Mouse (Mus musculus) lung, postnatal 25 days (tissue): ENCODE data around the gene Gm3448.
"Not testable (repeated sequence)": the region's sequence is repeated elsewhere in the genome, so short reads cannot be mapped to it uniquely, and the experiment has no call there.

Source experiments
- DNase-seq: peaks from one replicate; pipeline ENCODE4 v3.0.0; 2022; ENCODE audit warnings: low spot score

The Gm3448 gene

GRCm38 (mm10) chr17:15031414-15031813, 9.9 kb downstream of the Gm3448 start:
- not testable (repeated sequence) for DNase-seq

DNA sequence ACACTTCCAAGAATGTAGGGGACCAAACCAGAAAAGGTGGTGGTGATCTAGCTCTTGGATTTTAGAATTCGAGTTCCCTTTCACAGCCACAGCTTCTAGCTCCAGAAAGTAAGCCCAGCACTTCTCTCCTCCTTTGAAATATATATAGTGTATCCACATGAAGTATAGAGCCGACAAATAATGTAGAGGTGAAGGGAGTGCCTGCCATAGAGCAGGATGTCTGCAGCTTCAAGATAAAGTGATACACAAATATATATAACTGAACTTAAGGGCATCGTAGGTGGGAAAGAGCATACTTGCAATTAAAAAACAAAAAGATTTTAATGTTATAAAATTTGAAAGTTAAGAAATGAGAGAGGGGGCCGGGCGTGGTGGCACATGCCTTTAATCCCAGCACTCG, 15.8 kb downstream of the Gm3448 start:
- DNase-seq: not testable (repeated sequence)

DNA sequence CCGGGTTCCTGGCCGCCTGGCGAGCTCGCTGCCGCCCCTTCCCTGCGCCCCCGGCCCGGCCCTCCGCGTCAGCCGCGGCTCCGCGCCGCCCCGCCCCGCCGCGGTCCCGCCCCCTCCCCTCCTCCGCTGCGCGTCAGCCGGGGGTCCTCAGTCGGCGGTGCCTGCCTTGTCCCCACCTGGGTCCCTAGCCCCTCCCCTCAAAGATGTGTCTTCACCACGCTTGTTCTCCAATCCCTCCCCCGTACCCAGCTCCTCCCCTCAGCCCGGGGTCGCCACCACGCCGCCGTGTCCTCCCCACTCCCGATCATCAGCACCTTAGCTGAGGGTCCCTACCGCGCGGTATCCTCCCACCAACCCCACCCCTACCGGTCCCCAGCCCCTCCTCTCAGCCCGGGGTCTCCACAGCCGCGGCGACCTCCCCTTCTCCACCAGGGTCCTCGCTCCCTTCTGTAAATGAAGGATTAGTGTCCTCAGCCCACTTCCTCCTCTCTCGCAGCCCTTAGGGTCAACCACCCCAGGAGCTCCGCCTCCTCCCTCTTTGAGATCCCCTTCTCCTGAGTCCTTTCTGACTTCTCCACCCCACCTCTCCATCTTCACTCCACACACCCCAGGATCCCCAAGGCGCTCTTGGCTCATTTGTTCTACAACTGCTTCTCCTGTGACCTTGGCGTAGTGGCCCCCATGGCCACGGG, 16.7 kb downstream of the Gm3448 start:
- not testable (repeated sequence) for DNase-seq

GRCm38 (mm10) chr17:15023878-15024492, 17.4 kb downstream of the Gm3448 start:
- DNase-seq: not testable (repeated sequence)

DNA sequence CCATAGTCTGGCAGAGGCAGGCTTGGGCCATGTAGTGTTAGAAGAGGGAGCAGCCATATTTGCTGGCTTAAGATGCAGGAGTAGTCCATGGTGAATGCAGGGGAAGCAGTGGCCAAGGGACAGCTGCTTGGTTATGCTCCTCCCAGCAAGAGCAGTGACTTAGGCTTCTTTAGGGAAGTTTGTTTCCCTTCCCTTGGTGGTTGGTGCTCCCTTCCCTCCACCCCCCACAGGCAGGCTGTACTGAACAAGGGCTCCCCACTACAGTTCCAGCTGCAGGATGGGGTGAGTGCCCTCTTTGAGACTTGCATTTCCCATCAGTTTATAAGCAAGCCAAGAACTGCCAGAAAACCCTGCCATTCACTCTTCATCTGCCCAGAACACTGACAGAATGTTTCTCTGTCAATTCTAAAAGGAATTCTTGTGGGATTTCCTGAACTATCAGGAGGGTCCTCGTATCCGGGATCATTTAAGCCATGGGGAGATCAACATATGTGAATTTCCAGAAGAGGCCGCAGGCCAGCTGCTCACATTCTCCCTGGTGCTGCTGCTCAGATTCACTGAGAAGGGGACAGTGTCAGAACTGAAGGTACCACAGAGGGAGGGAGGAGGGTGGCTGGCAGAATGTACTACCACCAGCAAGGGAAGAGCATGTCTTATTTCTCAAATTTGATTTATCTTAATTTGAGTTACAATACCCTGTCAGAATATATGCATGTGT, 19.7 kb downstream of the Gm3448 start:
- DNase-seq: peak; percentile 18

DNA sequence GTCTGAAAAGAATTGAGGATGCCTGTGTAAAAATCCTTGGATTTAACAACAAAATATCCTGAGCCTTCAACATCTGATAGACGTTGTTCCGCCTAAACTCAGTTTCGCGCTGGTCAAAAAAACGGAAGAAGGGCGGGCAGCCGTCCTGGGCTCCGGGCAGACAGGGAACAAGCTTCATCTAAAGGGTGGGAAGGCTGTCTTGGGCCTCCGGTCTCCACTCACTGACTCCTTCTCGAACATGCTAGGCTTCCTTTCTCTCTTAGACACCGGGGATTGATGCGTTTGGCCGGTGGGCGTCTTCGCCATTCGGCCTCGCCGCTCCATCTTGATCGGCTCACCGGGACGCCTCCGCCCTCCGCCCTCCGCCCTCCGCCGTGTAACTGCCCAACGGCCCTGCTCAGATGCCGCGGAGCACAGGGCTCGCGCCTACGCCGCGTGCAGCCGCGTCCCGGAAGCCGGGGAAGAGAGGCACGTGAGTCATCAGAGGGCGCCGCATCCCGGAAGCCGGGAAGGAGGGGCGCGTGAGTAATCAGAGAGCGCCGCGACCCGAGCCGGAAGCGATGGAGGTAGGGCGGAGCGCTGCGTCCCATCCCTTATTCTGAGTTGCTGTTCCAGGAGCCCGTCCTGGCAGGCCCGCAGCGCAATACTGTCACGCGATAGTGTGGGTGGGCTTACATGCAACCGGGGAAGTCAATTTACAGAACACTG, 31.5 kb downstream of the Gm3448 start, which contains the start of gene Gm3435:
Gm3435 (plus strand) TSS at position 471 of the 708 bp plus-strand sequence.
- DNase-seq: not testable (repeated sequence)

GRCm38 (mm10) chr17:15009088-15009487, 32.2 kb downstream of the Gm3448 start:
- DNase-seq: not testable (repeated sequence)

GRCm38 (mm10) chr17:15000047-15000446, 41.3 kb downstream of the Gm3448 start:
- DNase-seq: not testable (repeated sequence)

DNA sequence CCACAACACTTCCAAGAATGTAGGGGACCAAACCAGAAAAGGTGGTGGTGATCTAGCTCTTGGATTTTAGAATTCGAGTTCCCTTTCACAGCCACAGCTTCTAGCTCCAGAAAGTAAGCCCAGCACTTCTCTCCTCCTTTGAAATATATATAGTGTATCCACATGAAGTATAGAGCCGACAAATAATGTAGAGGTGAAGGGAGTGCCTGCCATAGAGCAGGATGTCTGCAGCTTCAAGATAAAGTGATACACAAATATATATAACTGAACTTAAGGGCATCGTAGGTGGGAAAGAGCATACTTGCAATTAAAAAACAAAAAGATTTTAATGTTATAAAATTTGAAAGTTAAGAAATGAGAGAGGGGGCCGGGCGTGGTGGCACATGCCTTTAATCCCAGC, 47.2 kb downstream of the Gm3448 start:
- not testable (repeated sequence) for DNase-seq

DNA sequence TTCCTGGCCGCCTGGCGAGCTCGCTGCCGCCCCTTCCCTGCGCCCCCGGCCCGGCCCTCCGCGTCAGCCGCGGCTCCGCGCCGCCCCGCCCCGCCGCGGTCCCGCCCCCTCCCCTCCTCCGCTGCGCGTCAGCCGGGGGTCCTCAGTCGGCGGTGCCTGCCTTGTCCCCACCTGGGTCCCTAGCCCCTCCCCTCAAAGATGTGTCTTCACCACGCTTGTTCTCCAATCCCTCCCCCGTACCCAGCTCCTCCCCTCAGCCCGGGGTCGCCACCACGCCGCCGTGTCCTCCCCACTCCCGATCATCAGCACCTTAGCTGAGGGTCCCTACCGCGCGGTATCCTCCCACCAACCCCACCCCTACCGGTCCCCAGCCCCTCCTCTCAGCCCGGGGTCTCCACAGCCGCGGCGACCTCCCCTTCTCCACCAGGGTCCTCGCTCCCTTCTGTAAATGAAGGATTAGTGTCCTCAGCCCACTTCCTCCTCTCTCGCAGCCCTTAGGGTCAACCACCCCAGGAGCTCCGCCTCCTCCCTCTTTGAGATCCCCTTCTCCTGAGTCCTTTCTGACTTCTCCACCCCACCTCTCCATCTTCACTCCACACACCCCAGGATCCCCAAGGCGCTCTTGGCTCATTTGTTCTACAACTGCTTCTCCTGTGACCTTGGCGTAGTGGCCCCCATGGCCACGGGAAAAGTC, 48.1 kb downstream of the Gm3448 start:
- DNase-seq: not testable (repeated sequence)

GRCm38 (mm10) chr17:14992522-14993138, 48.7 kb downstream of the Gm3448 start:
- DNase-seq: not testable (repeated sequence)

- DNase-seq: not testable (repeated sequence)
These were observed 51.1 kb downstream of the Gm3448 start for GRCm38 (mm10) chr17:14990116-14990702.

GRCm38 (mm10) chr17:14978362-14979038, 62.8 kb downstream of the Gm3448 start, which contains the start of the genes 9030025P20Rik and Gm3417:
Gene 9030025P20Rik (plus strand): TSS chr17:14978468.
Gene Gm3417 (minus strand): TSS chr17:14978790.
- not testable (repeated sequence) for DNase-seq

DNA sequence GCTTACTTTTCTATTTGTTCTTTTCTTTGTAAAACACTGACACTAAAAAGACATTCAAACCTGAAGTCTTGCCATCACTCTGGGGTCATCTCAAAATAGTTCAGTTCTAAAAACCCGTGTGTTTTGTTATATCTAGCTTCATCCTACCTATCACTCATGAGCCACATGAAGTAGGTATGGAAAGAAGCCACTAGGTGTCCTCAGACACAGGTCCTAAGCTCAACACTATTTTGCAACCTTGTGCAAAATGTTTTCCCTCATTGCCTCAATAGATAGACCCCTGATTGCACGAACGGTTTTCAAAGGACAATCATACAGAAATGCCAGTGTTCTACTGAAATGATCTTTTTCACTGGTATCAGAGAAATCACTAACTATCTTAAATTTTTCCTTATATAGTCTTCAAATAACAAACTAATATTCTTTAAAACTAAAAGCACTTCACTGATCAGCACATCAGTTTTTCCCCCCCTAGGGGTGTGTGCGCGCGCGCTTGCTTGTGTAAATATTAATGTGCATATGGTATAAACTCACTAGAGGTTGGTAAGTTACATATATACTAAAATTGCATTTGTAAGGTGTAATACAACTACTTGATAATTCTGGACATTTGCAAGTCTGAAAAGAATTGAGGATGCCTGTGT, 63.5 kb downstream of the Gm3448 start:
- not testable (repeated sequence) for DNase-seq

- not testable (repeated sequence) for DNase-seq
These were observed 72.9 kb downstream of the Gm3448 start for GRCm38 (mm10) chr17:14968373-14968913.

- DNase-seq: not testable (repeated sequence)
These were observed 79.7 kb downstream of the Gm3448 start for GRCm38 (mm10) chr17:14961557-14962154.

DNA sequence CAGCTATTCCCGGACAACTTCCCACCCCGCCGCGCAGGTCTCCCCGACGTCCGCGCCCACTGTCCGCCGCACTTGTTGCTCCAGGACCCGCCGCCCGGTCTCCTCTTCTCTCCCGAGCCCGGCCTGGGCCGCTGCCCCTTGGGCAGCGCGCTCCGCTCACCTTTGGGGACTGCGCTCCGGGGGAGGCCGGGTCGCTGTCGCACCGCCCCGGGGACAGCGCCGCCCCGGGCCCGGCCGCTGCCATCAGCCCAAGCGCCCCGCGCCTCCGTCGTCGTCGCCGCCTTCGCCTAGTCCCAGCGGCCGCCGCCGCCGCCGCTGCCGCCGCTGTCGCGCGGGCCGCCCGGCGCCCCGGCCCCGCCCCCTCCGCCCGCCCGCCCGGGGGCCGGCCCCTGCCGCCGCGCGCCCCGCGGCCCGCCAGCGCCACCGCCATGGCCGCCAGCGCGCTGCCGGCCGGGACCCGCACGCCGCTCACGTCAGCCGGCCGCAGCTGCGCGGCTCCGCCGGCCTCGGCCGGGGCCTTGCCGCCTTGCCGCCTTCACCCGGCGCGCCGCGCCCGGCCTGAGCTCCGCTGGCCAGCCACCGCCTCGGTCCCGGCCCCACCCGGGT, 80.3 kb downstream of the Gm3448 start, which contains the start of gene Phf10:
Phf10 (minus strand) TSS at position 323 of the 606 bp plus-strand sequence.
- peak; percentile 8 for DNase-seq

- DNase-seq: peak; percentile 10
These were observed 80.8 kb downstream of the Gm3448 start for GRCm38 (mm10) chr17:14960520-14960919.
